Mouse (Mus musculus): ENCODE data around the gene Nkx1-2.

The Nkx1-2 gene

DNA sequence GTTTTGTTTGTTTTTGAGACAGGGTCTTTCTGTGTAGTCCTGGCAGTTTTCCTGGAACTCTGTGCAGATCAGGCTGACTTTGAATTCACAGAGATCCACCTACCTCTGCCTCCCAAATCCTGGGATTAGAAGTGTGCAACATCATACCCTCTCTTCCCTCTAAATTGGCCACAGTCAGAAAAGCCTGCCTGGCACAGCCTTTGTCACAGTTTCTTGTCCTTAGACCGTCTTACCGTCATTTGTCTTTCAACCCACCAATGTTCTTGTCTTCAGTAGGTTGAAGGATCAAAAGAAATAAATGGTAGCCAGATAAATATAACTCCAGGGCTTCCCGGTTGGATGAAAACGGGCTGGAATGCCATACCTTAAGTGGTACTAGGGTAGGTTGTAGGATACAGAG lies 5.3 kb upstream of the Nkx1-2 start:
- DNase-seq (ENCODE audit: low spot score): no peak

GRCm38 (mm10) chr7:132600926-132601325 lies 1.5 kb upstream of the Nkx1-2 start:
- no peak for DNase-seq (ENCODE audit: low spot score)

DNA sequence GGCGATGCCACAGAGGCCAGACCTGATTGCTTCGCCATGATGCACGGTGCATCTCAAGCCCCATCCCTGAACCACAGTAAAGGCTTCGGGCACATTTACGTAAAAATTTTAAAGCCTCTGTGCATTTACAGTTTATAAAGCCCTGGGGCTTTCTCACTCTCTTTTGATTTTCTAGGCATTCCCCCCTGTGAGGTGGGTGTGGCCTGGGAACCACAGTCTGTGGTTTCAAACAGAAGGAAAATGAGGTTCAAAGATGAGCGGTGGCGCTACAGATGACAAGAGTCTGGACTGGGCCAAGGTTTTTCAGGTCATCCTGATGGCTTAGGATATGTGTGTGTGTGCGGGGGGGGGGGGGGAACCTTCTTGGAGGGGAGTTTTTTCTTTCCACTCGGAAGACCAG lies 589 bp upstream of the Nkx1-2 start:
- DNase-seq (ENCODE audit: low spot score): no peak

GRCm38 (mm10) chr7:132597251-132598041 lies 2.0 kb downstream of the Nkx1-2 start:
- DNase-seq (ENCODE audit: low spot score): no peak

DNA sequence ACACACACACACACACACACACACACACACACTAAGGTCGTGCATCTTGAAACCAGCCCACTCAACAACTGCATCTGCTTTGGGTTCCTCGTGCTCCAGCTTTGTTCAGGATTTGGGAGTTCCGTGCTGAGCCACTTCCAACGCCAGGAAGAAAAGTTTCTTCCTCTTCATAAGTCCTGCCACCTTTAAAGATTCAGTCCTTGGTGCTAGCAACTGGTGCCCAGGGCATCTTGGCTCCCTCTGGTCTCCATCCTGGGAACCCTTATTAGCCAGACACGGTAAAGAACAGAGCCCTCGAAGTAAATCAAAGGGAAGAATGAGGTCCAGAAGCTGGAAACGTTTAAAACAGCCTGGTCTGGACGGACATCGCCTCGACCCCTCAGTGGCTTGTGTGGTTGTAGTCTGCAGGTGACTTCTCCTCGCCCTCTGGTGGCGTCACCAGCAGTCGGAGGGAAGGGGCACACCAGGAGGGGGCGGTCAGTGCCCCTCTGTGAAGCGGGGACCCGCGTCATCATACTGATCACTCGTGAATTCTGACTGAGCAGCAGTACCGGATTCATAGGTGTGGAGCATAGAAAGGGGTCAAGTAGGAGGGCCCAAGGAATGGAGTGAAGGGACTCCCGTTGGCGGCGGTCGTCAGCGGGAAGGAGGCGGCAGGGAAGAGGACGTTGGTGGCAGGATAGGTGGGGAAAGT lies 2.7 kb downstream of the Nkx1-2 start:
- DNase-seq (ENCODE audit: low spot score): no peak

- no peak for DNase-seq (ENCODE audit: low spot score)
Measured at GRCm38 (mm10) chr7:132595787-132596186, 3.6 kb downstream of the Nkx1-2 start.

DNA sequence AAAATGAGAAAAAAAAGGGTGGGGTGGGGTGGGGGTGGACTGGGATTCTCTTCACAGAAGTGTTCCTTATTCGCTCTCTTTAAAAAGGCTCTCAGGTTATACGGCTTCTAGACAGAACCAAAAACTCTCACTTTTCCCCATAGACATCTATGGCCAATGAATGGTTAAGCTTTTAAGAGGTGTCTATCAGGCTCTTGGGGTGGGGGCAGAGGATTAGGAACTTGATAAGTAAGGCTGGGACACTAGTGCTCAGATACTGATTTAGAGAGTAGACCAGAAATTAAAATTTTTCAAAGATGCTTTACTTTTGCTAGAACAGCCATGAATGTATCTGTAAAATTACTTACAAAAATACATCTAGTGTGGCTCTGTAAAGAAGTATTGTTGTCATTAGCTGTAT lies 5.1 kb downstream of the Nkx1-2 start:
- DNase-seq (ENCODE audit: low spot score): no peak

- no peak for DNase-seq (ENCODE audit: low spot score)
Measured at GRCm38 (mm10) chr7:132593762-132594161, 5.7 kb downstream of the Nkx1-2 start.

DNA sequence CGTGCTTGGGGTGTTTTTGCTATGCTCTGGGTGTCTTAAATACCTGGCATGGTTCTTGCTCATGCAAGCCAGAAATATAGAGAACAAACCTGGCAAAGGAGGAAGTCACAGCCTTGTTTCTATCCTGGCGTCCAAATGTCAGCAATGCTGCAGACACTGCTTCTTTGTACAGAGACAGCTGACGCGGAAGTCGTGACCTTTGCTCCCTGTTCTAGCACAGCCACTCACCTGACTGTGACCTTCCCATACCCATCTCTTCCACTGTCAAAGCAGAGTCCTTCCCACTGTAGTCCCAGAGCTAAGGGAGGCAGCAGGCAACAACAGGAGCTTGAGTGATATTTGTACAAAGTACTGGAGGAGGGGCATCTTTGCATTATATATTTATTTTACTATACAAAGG lies 9.8 kb downstream of the Nkx1-2 start:
- DNase-seq (ENCODE audit: low spot score): no peak

GRCm38 (mm10) chr7:132587167-132587566 lies 12.3 kb downstream of the Nkx1-2 start:
- DNase-seq (ENCODE audit: low spot score): no peak

- no peak for DNase-seq (ENCODE audit: low spot score)
Measured at GRCm38 (mm10) chr7:132585695-132586491, 13.5 kb downstream of the Nkx1-2 start.

DNA sequence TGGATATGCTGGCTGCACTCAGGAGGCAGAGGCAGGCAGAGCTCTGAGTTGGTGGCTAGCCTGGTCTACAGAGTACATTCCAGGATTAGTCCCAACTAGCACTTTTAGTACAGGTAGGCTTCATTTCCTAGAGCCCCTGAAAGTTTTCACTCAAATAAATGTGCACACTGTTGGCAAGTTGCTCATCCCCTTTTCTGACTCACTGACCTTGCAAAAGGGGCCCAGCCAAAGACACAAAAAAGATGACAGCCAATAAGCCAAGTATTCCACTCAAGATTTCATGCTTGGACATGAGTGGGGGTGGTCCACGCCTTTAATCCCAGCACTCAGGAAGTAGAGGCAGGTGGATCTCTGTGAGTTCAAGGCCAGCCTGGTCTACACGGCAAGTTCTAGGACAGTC lies 18.0 kb downstream of the Nkx1-2 start:
- DNase-seq (ENCODE audit: low spot score): no peak

- DNase-seq (ENCODE audit: low spot score): no peak
Measured at GRCm38 (mm10) chr7:132580511-132580910, 18.9 kb downstream of the Nkx1-2 start.

- no peak for DNase-seq (ENCODE audit: low spot score)
Measured at GRCm38 (mm10) chr7:132576891-132577290, 22.5 kb downstream of the Nkx1-2 start.

- peak; percentile 90 for DNase-seq (ENCODE audit: low spot score)
Measured at GRCm38 (mm10) chr7:132576116-132576650, 23.3 kb downstream of the Nkx1-2 start, which contains the start of gene Oat. Gene Oat (minus strand): TSS chr7:132576398.

GRCm38 (mm10) chr7:132575623-132576022 lies 23.8 kb downstream of the Nkx1-2 start:
- DNase-seq (ENCODE audit: low spot score): peak; percentile 58

GRCm38 (mm10) chr7:132574646-132575045 lies 24.8 kb downstream of the Nkx1-2 start:
- DNase-seq (ENCODE audit: low spot score): no peak

GRCm38 (mm10) chr7:132573205-132573604 lies 26.2 kb downstream of the Nkx1-2 start:
- no peak for DNase-seq (ENCODE audit: low spot score)

DNA sequence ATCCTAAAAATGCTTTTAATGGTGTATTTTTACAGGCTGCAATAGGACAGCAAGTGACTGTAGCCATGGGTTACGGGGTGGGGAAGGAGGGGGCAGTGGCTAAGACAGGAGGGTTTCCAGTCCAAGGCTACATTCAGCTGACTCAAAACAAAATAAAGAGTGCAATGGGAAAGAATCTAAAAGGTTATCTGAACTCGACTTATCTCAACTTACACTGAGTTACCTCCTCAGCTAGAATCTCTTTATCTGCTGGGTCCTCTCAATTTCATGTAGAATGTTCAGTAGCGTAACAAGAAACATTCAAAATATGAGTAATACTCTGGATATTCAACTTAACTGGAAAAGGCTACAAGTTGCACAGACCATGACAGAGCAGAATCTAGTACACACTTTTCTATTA lies 26.7 kb downstream of the Nkx1-2 start:
- DNase-seq (ENCODE audit: low spot score): no peak

DNA sequence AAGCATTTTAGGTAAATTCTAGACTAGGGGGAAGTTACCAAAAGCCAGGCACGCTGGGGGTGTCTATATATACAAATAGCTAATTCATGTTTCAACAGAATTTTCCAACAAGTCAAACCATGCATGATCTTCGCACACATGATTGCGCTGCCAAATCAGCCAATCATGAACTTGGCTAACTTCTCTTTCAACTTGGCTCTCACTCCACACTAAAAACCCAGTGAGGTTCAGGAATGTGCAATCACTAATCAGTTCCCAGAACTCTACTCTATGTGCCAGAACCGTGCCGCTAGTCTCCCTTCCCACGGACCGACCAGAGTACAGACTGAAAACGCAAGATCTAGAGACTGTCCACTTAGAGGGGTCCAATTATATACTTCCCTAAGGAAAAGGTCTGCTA lies 28.0 kb downstream of the Nkx1-2 start:
- DNase-seq (ENCODE audit: low spot score): no peak

- DNase-seq (ENCODE audit: low spot score): no peak
Measured at GRCm38 (mm10) chr7:132570071-132570470, 29.4 kb downstream of the Nkx1-2 start.

- DNase-seq (ENCODE audit: low spot score): no peak
Measured at GRCm38 (mm10) chr7:132568817-132569216, 30.6 kb downstream of the Nkx1-2 start.
